Mouse (Mus musculus) kidney, adult 2 months (tissue): Measurements from ENCODE around the gene A530064D06Rik.

Experiments
- CTCF ChIP-seq: fragments of 200-500 bp; conservative IDR thresholded peaks from 2 replicates; pipeline ENCODE4 v1.5.1; 2011; ENCODE audit warnings: low read depth, mild to moderate bottlenecking, control low read depth, low read length, moderate library complexity, mixed read lengths; ENCODE audit not compliant: insufficient read depth, insufficient read length
- POLR2A ChIP-seq: fragments of 200-500 bp; IDR thresholded peaks from one replicate; pipeline ENCODE4 v1.6.1; 2011; ENCODE audit warnings: low read depth, low read length, control low read depth

GRCm38 (mm10) chr17:48212596-48212995 lies 45.5 kb upstream of the A530064D06Rik start:
- TF ChIP-seq POLR2A, result no peak
- no peak for TF ChIP-seq CTCF
